Mouse (Mus musculus) small intestine, adult 2 months (tissue): ENCODE data around the gene Stk32c.

Experiments used
- CTCF ChIP-seq: fragments of 200-500 bp; IDR thresholded peaks from 2 replicates; pipeline ENCODE4 v1.5.1; 2012; ENCODE audit warnings: low read depth, mild to moderate bottlenecking, control low read depth, inconsistent platforms, low read length, moderate library complexity, mixed read lengths; ENCODE audit not compliant: insufficient replicate concordance, insufficient read length; ENCODE audit errors: extremely low read depth
- POLR2A ChIP-seq: fragments of 200-500 bp; IDR thresholded peaks from 2 replicates; pipeline ENCODE4 v1.6.1; 2012; ENCODE audit warnings: low read depth, mild to moderate bottlenecking, control low read depth, inconsistent platforms, low read length, moderate library complexity

GRCm38 (mm10) chr7:139101286-139101804 is 111.8 kb downstream of the Stk32c start:
- TF ChIP-seq POLR2A (no peak), CTCF (no peak)
